21 mouse cellular contexts compared by ENCODE assay signal in genomic region chr14:36499323-36499722, GRCm38 (mm10).
"Had no signal": no experiment of that assay in that cellular context is flagged by ENCODE, and none has a peak within 500 bp of the region (broad histone marks: within the 10 kb centered on the region; RNA-seq: fewer than 3 reads in every experiment).

No protein-coding gene starts in this region.

- H3K36me3 ChIP-seq: lung, embryonic 15.5 days; midbrain, embryonic 13.5 days; midbrain, embryonic 15.5 days; neural tube, embryonic 13.5 days; neural tube, embryonic 15.5 days had no signal

- ATAC-seq: liver, postnatal 0 days; lung, postnatal 0 days; midbrain, embryonic 13.5 days; midbrain, embryonic 15.5 days had no signal

- H3K4me3 ChIP-seq: lung, embryonic 15.5 days; megakaryocyte, embryonic 14.5 days; midbrain, embryonic 13.5 days; midbrain, embryonic 15.5 days; neural tube, embryonic 13.5 days; neural tube, embryonic 15.5 days had no signal

- H3K4me1 ChIP-seq: lung, embryonic 15.5 days; neural tube, embryonic 13.5 days; neural tube, embryonic 15.5 days had no signal

- H3K27ac ChIP-seq: lung, embryonic 15.5 days; macrophage; midbrain, embryonic 13.5 days; midbrain, embryonic 15.5 days; neural tube, embryonic 13.5 days; neural tube, embryonic 15.5 days had no signal

- H3K9me3 ChIP-seq: lung, embryonic 15.5 days; megakaryocyte, embryonic 14.5 days; midbrain, embryonic 13.5 days; midbrain, embryonic 15.5 days; neural tube, embryonic 13.5 days; neural tube, embryonic 15.5 days had no signal

- DNase-seq: liver, postnatal 0 days; lung, adult 2 months; lung, postnatal 14 days; lung, postnatal 36 days; retina, postnatal 1 day; right cerebral cortex, adult 18-20 months; right cerebral cortex, postnatal 25 days; right cerebral cortex, postnatal 4 days; spleen, adult 18-20 months; thymus, adult 2 months; thymus, postnatal 25 days; thymus, postnatal 4 days had no signal

- H3K4me2 ChIP-seq: lung, embryonic 15.5 days; midbrain, embryonic 11.5 days; midbrain, embryonic 13.5 days; midbrain, embryonic 15.5 days; neural tube, embryonic 13.5 days; neural tube, embryonic 15.5 days had no signal

- H3K27me3 ChIP-seq: lung, embryonic 15.5 days; megakaryocyte, embryonic 14.5 days; midbrain, embryonic 13.5 days; midbrain, embryonic 15.5 days; neural tube, embryonic 13.5 days; neural tube, embryonic 15.5 days had no signal

- H3K9ac ChIP-seq: liver, postnatal 0 days; lung, embryonic 15.5 days; midbrain, embryonic 13.5 days; midbrain, embryonic 15.5 days; neural tube, embryonic 13.5 days; neural tube, embryonic 15.5 days had no signal
